Mouse (Mus musculus) G1E (cell line): ENCODE measurements around the gene Zfp64. TPM values are rescaled to one million over a fixed set of nuclear protein-coding genes. Genes with fewer than 3 reads are reported as not detected.

ENCODE experiments used
- ATAC-seq: 2 replicates; pipeline ENCODE4 v1.8.0; 2016; ENCODE audit warnings: mild to moderate bottlenecking; ENCODE audit not compliant: insufficient number of reproducible peaks, poor library complexity, low FRiP score, severe bottlenecking; ENCODE audit errors: extremely low read depth
- DNase-seq: peaks from one replicate; pipeline ENCODE4 v3.0.0; 2012; ENCODE audit warnings: low spot score
- H3K27me3 ChIP-seq: 2 replicates; pipeline ENCODE4 v1.6.1; 2012; ENCODE audit warnings: mild to moderate bottlenecking, low read length, inconsistent platforms; ENCODE audit not compliant: insufficient read depth
- H3K36me3 ChIP-seq: replicated peaks from 2 replicates; pipeline ENCODE3; 2012; ENCODE audit warnings: mild to moderate bottlenecking, inconsistent platforms
- H3K4me1 ChIP-seq: 2 replicates; pipeline ENCODE4 v1.6.1; 2012; ENCODE audit warnings: low read depth, low read length, inconsistent platforms, mixed read lengths; ENCODE audit not compliant: insufficient read depth
- H3K4me3 ChIP-seq: 2 replicates; pipeline ENCODE4 v1.5.1; 2012; ENCODE audit warnings: low read depth, mild to moderate bottlenecking, inconsistent platforms, low read length, moderate library complexity, mixed read lengths
- H3K9me3 ChIP-seq: replicated peaks from 2 replicates; pipeline ENCODE4 v1.6.1; 2012; ENCODE audit warnings: inconsistent platforms
- CTCF ChIP-seq: IDR thresholded peaks from 2 replicates; pipeline ENCODE4 v1.5.1; 2012; ENCODE audit warnings: low read depth, low read length, inconsistent platforms, mixed read lengths
- GATA1 ChIP-seq: IDR thresholded peaks from 2 replicates; pipeline ENCODE4 v1.6.1; 2012; ENCODE audit warnings: borderline replicate concordance, low read length, inconsistent platforms, mixed read lengths
- GATA2 ChIP-seq: IDR thresholded peaks from 2 replicates; pipeline ENCODE4 v1.6.1; 2012; ENCODE audit warnings: low read depth, low read length, inconsistent platforms, borderline replicate concordance
- POLR2AphosphoS5 ChIP-seq: IDR thresholded peaks from 2 replicates; pipeline ENCODE4 v1.6.1; 2012; ENCODE audit warnings: low read depth, low read length, inconsistent platforms; ENCODE audit not compliant: insufficient replicate concordance
- TAL1 ChIP-seq: conservative IDR thresholded peaks from 2 replicates; pipeline ENCODE4 v1.6.1; 2012; ENCODE audit warnings: low read depth, low read length, inconsistent platforms, mixed read lengths
- polyA plus RNA-seq: library from polyadenylated mRNA; stranded (reverse); fragments of >175 nt; gene quantifications from 2 replicates; pipeline ENCODE4 v1.2.3, GENCODE M21; 2012
- total RNA-seq, 2 experiments: library from RNA; stranded (forward) in 1 of 2; stranded (reverse) in 1 of 2; fragments of 200-1000 nt in 1 of 2; fragments of >200 nt in 1 of 2; fragmentation: Nextera tagmentation in 1 of 2; gene quantifications; 2 replicates each; pipeline ENCODE4 v1.2.3; 2014 to 2017

Zfp64 gene
- total and polyA plus RNA-seq, 3 experiments: 37.4 to 98.5 (median 65.2) TPM

DNA sequence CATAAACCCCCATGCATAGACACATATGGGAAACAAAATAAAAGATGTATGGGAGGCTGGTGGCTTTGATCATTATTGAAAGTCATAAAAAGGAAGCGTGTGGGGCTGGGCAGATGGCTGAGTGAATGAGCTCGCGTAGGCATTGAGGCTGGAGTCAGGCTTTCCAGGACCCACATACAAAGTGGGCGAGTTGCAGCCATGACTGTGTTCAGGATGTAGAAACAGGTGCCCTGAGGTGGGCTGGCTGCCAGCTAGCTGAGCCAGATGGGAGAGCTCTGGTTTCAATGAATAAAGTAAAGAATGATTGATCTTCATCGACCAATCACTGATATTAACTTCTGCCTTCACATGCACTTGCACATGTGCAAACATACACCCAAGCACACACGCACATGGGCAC, 80.9 kb downstream of the Zfp64 start:
- Histone ChIP-seq H3K27me3 (no peaks in the 10 kb centered on the region), H3K4me3 (no peak overlapping the region), H3K4me1 (no peaks in the 10 kb centered on the region), H3K36me3 (no peaks in the 10 kb centered on the region), H3K9me3 (peaks cover 63% of the 10 kb centered on the region)
- ATAC-seq (no peak), DNase-seq (no peak)
- TF ChIP-seq TAL1 (no peak), GATA1 (no peak), GATA2 (no peak)

DNA sequence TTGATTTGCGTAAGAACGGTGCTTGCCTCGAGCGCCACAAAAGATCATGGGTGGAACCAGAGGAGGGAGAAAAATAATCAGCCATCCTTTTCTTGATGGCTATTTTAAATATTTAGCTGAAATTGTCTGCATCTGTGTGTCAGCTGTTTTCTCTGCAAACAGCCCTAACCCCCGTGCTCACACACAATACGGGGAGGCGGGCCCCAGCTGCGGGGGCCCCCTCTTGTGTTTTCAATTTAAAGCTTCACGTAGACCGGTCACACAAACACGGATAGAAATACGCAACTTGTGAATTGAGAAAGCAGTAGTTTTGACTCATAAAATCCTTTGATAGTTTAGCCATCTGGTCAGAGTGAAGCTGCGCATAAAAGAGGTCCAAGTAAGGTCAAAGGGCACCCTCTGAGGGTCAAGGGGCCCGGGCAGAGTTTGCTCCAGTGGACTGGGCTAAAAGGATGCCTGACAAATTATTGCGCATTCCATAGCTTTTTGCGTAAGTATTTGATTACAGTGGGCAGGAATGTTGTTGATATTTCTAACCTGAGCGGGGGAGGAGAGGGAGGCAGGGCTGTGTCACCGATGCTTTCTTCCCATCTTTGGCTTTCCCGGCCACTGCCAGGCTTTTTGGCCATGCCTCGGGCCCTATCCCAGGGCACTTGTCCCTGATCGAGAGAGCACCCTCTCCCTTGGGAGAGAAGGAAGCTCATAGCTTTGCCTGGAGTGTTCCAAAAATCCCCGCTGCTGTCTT, 83.4 kb downstream of the Zfp64 start:
- DNase-seq (no peak), ATAC-seq (no peak)
- TF ChIP-seq TAL1: no peak
- TF ChIP-seq GATA2: no peak
- TF ChIP-seq GATA1: no peak
- TF ChIP-seq POLR2AphosphoS5: no peak
- TF ChIP-seq CTCF: no peak
- Histone ChIP-seq H3K36me3 (no peaks in the 10 kb centered on the region), H3K9me3 (peaks cover 61% of the 10 kb centered on the region), H3K4me1 (no peaks in the 10 kb centered on the region), H3K27me3 (no peaks in the 10 kb centered on the region), H3K4me3 (no peak overlapping the region)

DNA sequence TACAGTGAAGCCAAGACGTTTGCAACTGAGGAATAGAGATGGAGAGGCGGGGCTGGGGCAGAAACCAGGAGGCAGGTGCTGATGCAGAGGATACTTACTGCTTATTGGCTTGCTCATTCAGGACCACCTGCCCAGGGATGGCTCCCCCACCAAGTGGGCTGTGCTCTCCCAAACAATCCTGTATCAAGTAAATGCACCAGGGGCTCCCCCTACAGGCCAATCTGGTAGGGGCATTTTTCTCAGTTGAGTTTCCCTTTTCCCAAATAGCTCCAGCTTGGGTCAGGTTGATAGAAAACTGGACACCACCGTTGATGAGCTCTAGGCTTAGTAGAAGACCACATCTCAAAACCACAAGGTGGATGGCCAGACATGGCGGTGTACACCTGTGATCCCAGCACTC, 84.9 kb downstream of the Zfp64 start:
- Histone ChIP-seq H3K27me3 (no peaks in the 10 kb centered on the region), H3K9me3 (peaks cover 66% of the 10 kb centered on the region), H3K4me1 (no peaks in the 10 kb centered on the region), H3K36me3 (no peaks in the 10 kb centered on the region), H3K4me3 (no peak overlapping the region)
- DNase-seq: no peak
- TF ChIP-seq GATA2 (no peak), TAL1 (no peak), CTCF (no peak), GATA1 (no peak), POLR2AphosphoS5 (no peak)
- no peak for ATAC-seq

DNA sequence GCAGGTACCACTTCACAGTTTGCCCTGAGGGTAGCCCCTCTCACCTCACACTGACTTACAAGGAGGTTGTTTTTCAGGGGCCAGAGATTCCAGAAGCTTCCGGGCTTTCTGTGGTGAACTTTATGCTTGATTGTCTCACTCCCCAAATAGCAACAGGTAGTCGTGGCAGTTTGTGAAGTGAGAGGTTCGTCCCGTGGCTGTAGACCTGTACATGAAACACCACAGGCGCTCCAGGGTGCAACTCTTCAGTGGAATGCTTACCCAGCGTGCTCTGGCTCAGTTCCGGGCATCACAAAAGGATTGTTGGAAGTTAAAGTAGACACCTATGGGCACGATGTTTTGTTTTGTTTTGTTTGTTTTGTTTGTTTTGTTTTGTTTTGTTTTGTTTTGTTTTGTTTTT, 88.4 kb downstream of the Zfp64 start:
- DNase-seq: no peak
- TF ChIP-seq TAL1: no peak
- no peak for TF ChIP-seq GATA1
- TF ChIP-seq GATA2: no peak
- no peak for TF ChIP-seq POLR2AphosphoS5
- no peak for TF ChIP-seq CTCF
- ATAC-seq: no peak
- Histone ChIP-seq H3K4me3 (no peak overlapping the region), H3K4me1 (no peaks in the 10 kb centered on the region), H3K27me3 (no peaks in the 10 kb centered on the region), H3K9me3 (peaks cover 56% of the 10 kb centered on the region), H3K36me3 (no peaks in the 10 kb centered on the region)

DNA sequence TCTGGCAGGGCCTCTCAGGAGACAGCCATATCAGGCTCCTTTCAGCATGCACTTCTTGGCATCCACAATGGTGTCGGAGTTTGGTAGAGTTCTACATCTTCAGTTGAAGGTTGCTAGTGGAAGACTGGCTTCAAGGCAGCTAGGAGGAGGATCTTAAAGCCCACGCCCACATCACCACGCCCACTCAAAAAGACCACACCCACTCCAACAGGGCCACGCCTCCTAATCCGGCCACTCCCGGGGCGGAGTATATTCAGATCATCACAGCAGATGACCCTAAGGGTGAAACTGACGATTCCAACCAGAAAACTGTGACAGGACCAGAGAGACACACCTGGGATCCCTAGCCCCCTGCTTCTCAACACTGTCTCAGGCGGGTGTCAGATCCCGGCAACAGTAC, 89.0 kb downstream of the Zfp64 start:
- DNase-seq: no peak
- no peak for ATAC-seq
- no peaks in the 10 kb centered on the region for H3K36me3 ChIP-seq
- no peak overlapping the region for H3K4me3 ChIP-seq
- no peaks in the 10 kb centered on the region for H3K27me3 ChIP-seq
- TF ChIP-seq GATA2: no peak
- no peak for TF ChIP-seq TAL1
- no peak for TF ChIP-seq CTCF
- no peak for TF ChIP-seq POLR2AphosphoS5
- TF ChIP-seq GATA1: no peak
- peaks cover 57% of the 10 kb centered on the region for H3K9me3 ChIP-seq
- no peaks in the 10 kb centered on the region for H3K4me1 ChIP-seq

DNA sequence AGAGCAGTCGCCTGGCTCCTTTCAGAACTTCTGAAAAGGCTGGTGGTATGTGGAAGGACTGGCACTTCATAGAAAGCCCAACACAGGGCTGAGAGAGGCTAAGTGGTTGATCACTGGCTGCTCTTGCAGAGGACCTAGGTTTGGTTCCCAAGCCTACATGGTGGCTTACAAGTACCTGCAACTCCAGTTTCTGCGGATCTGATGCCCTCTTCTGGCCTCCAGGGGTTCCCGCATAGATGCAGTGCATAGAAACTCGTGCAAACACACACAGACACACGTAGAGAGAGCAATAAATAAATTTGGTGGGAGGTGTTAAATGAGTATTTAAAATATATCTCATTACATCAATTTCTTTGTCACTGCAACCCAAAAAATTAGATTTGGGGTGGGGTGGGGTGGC, 90.5 kb downstream of the Zfp64 start:
- DNase-seq (no peak), ATAC-seq (no peak)
- TF ChIP-seq POLR2AphosphoS5: no peak
- no peak for TF ChIP-seq TAL1
- TF ChIP-seq CTCF: no peak
- no peak for TF ChIP-seq GATA1
- no peak for TF ChIP-seq GATA2
- H3K9me3 ChIP-seq: peaks cover 58% of the 10 kb centered on the region
- no peak overlapping the region for H3K4me3 ChIP-seq
- H3K27me3 ChIP-seq: no peaks in the 10 kb centered on the region
- no peaks in the 10 kb centered on the region for H3K36me3 ChIP-seq
- H3K4me1 ChIP-seq: no peaks in the 10 kb centered on the region
